Mouse (Mus musculus) macrophage (primary cell): ENCODE measurements at regions not wholly inside any gene's neighbourhood (a gene's known extent, or its start where the extent isn't known, plus 50 kb on each side); places are given as distances from the start of the nearest gene placed in this dataset.

Source experiments
- H3K27ac ChIP-seq: fragments of 350-480 bp; formaldehyde crosslinking; 2 replicates; pipeline ENCODE4 v1.9.0; 2021
- H3K36me3 ChIP-seq: fragments of 350-480 bp; formaldehyde crosslinking; 2 replicates; pipeline ENCODE4 v1.9.0; 2021; ENCODE audit errors: inconsistent target
- H3K4me3 ChIP-seq: fragments of 350-480 bp; formaldehyde crosslinking; 2 replicates; pipeline ENCODE4 v1.9.0; 2021; ENCODE audit errors: inconsistent target
- H3K79me2 ChIP-seq: fragments of 350-480 bp; formaldehyde crosslinking; 2 replicates; pipeline ENCODE4 v1.9.0; 2021; ENCODE audit errors: inconsistent target
- WGBS: methylation state at CpG from one replicate; pipeline ENCODE4 v1.1.7; 2026; ENCODE audit warnings: inconsistent platforms; ENCODE audit not compliant: missing documents; 5-methylcytosine and 5-hydroxymethylcytosine counted together

- Histone ChIP-seq H3K27ac (no peak overlapping the region), H3K4me3 (no peak overlapping the region), H3K79me2 (no peaks in the 10 kb centered on the region), H3K36me3 (no peaks in the 10 kb centered on the region)
- 92% methylated on average over 3 of the region's 3 CpGs for WGBS
These were observed 75.8 kb upstream of the Ptpn1 start for GRCm38 (mm10) chr2:167856020-167856419.

- H3K27ac ChIP-seq: no peak overlapping the region
- 100% methylated on average over 1 of the region's 1 CpGs for WGBS
- H3K36me3 ChIP-seq: no peaks in the 10 kb centered on the region
- no peak overlapping the region for H3K4me3 ChIP-seq
- no peaks in the 10 kb centered on the region for H3K79me2 ChIP-seq
These were observed 77.8 kb upstream of the Ptpn1 start for GRCm38 (mm10) chr2:167854060-167854459.

- no peak overlapping the region for H3K4me3 ChIP-seq
These were observed 78.4 kb upstream of the Ptpn1 start for GRCm38 (mm10) chr2:167853411-167853821.

GRCm38 (mm10) chr2:167852582-167852981 is 79.3 kb upstream of the Ptpn1 start:
- Histone ChIP-seq H3K79me2 (no peaks in the 10 kb centered on the region), H3K4me3 (no peak overlapping the region), H3K27ac (no peak overlapping the region), H3K36me3 (no peaks in the 10 kb centered on the region)
- 88% methylated on average over 9 of the region's 9 CpGs for WGBS

More at GRCm38 (mm10) chr2:167853411-167853821, 78.4 kb upstream of the Ptpn1 start:
- H3K79me2 ChIP-seq: no peaks in the 10 kb centered on the region
- WGBS: 79% methylated on average over 7 of the region's 8 CpGs
- H3K27ac ChIP-seq: no peak overlapping the region
- H3K36me3 ChIP-seq: no peaks in the 10 kb centered on the region

GRCm38 (mm10) chr2:167851216-167851896 is 80.5 kb upstream of the Ptpn1 start:
- H3K36me3 ChIP-seq: no peaks in the 10 kb centered on the region
- no peak overlapping the region for H3K27ac ChIP-seq
- no peak overlapping the region for H3K4me3 ChIP-seq
- WGBS: 32% methylated on average over 11 of the region's 11 CpGs
- H3K79me2 ChIP-seq: no peaks in the 10 kb centered on the region

- H3K4me3 ChIP-seq: no peak overlapping the region
- H3K79me2 ChIP-seq: no peaks in the 10 kb centered on the region
- no peaks in the 10 kb centered on the region for H3K36me3 ChIP-seq
- no peak overlapping the region for H3K27ac ChIP-seq
- 90% methylated on average over 10 of the region's 10 CpGs for WGBS
These were observed 81.8 kb upstream of the Ptpn1 start for GRCm38 (mm10) chr2:167849999-167850552.

- Histone ChIP-seq H3K27ac (no peak overlapping the region), H3K4me3 (no peak overlapping the region), H3K36me3 (no peaks in the 10 kb centered on the region), H3K79me2 (no peaks in the 10 kb centered on the region)
- 93% methylated on average over 7 of the region's 7 CpGs for WGBS
These were observed 83.1 kb upstream of the Ptpn1 start for GRCm38 (mm10) chr2:167848468-167849440.

- 79% methylated on average over 12 of the region's 12 CpGs for WGBS
- Histone ChIP-seq H3K79me2 (no peaks in the 10 kb centered on the region), H3K36me3 (no peaks in the 10 kb centered on the region), H3K27ac (no peak overlapping the region), H3K4me3 (no peak overlapping the region)
These were observed 84.4 kb upstream of the Ptpn1 start for GRCm38 (mm10) chr2:167847281-167848077.

GRCm38 (mm10) chr2:167845370-167845769 is 86.5 kb upstream of the Ptpn1 start:
- H3K4me3 ChIP-seq: no peak overlapping the region
- H3K79me2 ChIP-seq: no peaks in the 10 kb centered on the region
- H3K27ac ChIP-seq: no peak overlapping the region
- 96% methylated on average over 5 of the region's 5 CpGs for whole genome bisulfite sequencing
- H3K36me3 ChIP-seq: no peaks in the 10 kb centered on the region

GRCm38 (mm10) chr2:167844556-167844955 is 87.3 kb upstream of the Ptpn1 start:
- WGBS: 89% methylated on average over 7 of the region's 7 CpGs
- Histone ChIP-seq H3K4me3 (no peak overlapping the region), H3K36me3 (no peaks in the 10 kb centered on the region), H3K27ac (no peak overlapping the region), H3K79me2 (no peaks in the 10 kb centered on the region)

GRCm38 (mm10) chr2:167843921-167844320 is 87.9 kb upstream of the Ptpn1 start:
- H3K27ac ChIP-seq: no peak overlapping the region
- no peaks in the 10 kb centered on the region for H3K36me3 ChIP-seq
- WGBS: 43% methylated on average over 5 of the region's 5 CpGs
- H3K4me3 ChIP-seq: no peak overlapping the region
- H3K79me2 ChIP-seq: no peaks in the 10 kb centered on the region

GRCm38 (mm10) chr2:167842993-167843392 is 88.9 kb upstream of the Ptpn1 start:
- Histone ChIP-seq H3K4me3 (no peak overlapping the region), H3K79me2 (no peaks in the 10 kb centered on the region), H3K27ac (no peak overlapping the region), H3K36me3 (no peaks in the 10 kb centered on the region)
- 97% methylated on average over 2 of the region's 2 CpGs for WGBS

GRCm38 (mm10) chr2:167842473-167842872 is 89.4 kb upstream of the Ptpn1 start:
- H3K79me2 ChIP-seq: no peaks in the 10 kb centered on the region
- H3K4me3 ChIP-seq: no peak overlapping the region
- no peak overlapping the region for H3K27ac ChIP-seq
- H3K36me3 ChIP-seq: no peaks in the 10 kb centered on the region
- 40% methylated on average over 1 of the region's 1 CpGs for WGBS
